Mouse (Mus musculus) adrenal gland, postnatal 4 days (tissue): ENCODE measurements at regions not wholly inside any gene's neighbourhood (a gene's known extent, or its start where the extent isn't known, plus 50 kb on each side); places are given as distances from the start of the nearest gene placed in this dataset.
A peak's percentile ranks its signal among the peaks of the same experiment; 100 is the strongest.

ENCODE experiments used
- DNase-seq, 2 experiments: peaks; one replicate each; pipeline ENCODE4 v3.0.0; 2021 to 2022; ENCODE audit warnings: low spot score in 2 of 2, mixed read lengths in 2 of 2

GRCm38 (mm10) chr11:18437834-18438611 is 484.3 kb upstream of the Etaa1 start:
- DNase-seq, result no peak

- no peak for DNase-seq
These were observed 467.4 kb upstream of the Etaa1 start for GRCm38 (mm10) chr11:18421076-18421475.

- DNase-seq, result no peak
These were observed 460.1 kb upstream of the Etaa1 start for GRCm38 (mm10) chr11:18413769-18414168.

GRCm38 (mm10) chr11:18408071-18408752 is 454.5 kb upstream of the Etaa1 start:
- DNase-seq, result no peak

- no peak for DNase-seq
These were observed 445.9 kb upstream of the Etaa1 start for GRCm38 (mm10) chr11:18399561-18399960.

- no peak for DNase-seq
These were observed 442.7 kb upstream of the Etaa1 start for GRCm38 (mm10) chr11:18396397-18396796.

- no peak for DNase-seq
These were observed 442.0 kb upstream of the Etaa1 start for GRCm38 (mm10) chr11:18395631-18396030.

- no peak for DNase-seq
These were observed 419.2 kb upstream of the Etaa1 start for GRCm38 (mm10) chr11:18372813-18373332.

GRCm38 (mm10) chr11:18371304-18371703 is 417.6 kb upstream of the Etaa1 start:
- no peak for DNase-seq

GRCm38 (mm10) chr11:18370861-18371260 is 417.2 kb upstream of the Etaa1 start:
- DNase-seq, result no peak

- DNase-seq, result peak in 1 of 2 experiments; percentile 14
These were observed 401.2 kb upstream of the Etaa1 start for GRCm38 (mm10) chr11:18354866-18355265.

GRCm38 (mm10) chr11:18354156-18354555 is 400.5 kb upstream of the Etaa1 start:
- no peak for DNase-seq

- no peak for DNase-seq
These were observed 394.2 kb upstream of the Etaa1 start for GRCm38 (mm10) chr11:18347841-18348240.

GRCm38 (mm10) chr11:18313510-18314301 is 360.0 kb upstream of the Etaa1 start:
- DNase-seq, result no peak

- DNase-seq, result no peak
These were observed 342.8 kb upstream of the Etaa1 start for GRCm38 (mm10) chr11:18296194-18297125.

GRCm38 (mm10) chr11:18278585-18279136 is 325.0 kb upstream of the Etaa1 start:
- no peak for DNase-seq

GRCm38 (mm10) chr11:18272392-18272791 is 318.7 kb upstream of the Etaa1 start:
- no peak for DNase-seq

GRCm38 (mm10) chr11:18266161-18266560 is 312.5 kb upstream of the Etaa1 start:
- DNase-seq, result no peak

- DNase-seq, result no peak
These were observed 309.2 kb upstream of the Etaa1 start for GRCm38 (mm10) chr11:18262901-18263300.

- no peak for DNase-seq
These were observed 295.6 kb upstream of the Etaa1 start for GRCm38 (mm10) chr11:18249236-18249635.
